Mouse (Mus musculus): ENCODE measurements around the gene Fam222a.

The Fam222a gene

DNA sequence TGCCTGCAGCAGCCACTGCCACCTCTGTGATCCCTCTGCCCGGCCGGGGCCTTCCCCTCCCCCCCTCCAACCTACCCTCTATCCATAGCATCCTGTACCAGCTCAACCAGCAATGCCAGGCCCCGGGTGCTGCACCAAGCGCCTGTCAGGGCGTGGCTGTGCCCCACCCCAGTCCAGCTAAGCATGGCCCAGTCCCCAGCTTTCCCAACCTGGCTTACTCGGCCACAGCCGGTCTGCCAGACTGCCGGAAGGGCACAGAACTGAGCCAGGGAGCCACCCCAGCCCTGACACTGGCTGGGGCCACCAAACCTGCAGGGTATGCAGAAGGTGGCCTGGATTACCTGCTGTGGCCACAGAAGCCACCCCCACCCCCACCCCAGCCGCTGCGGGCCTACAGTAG is 43.4 kb downstream of the Fam222a start:
- DNase-seq (ENCODE audit: low read depth) = no peak

DNA sequence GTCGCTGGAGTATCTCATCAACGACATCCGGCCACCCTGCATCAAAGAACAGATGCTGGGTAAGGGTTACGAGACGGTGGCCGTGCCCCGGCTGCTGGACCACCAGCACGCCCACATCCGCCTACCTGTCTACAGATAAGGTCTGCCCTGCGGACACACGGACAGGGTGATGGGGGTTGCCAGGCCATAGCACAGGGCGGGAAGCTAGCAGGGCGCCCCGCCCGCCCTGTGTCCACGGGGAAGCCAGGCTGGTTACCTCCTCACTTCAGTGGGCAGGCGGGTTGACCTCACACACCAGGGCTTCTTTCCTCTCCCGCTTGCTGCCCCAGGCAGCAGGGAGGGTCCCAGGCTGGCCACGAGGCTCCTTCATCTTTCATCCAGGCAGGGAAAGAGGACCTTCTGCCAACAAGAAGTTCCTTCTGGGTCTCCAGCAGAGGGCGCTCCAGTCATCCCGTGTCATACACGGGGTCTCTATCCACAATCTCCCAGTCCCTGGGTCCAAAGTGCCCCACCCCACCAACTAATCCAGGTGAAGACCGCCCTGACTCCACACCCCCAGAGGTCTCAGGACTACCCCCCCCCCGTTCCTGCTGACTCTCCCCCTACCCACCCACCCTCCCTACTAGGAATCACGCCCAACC is 44.3 kb downstream of the Fam222a start:
- DNase-seq (ENCODE audit: low read depth) = no peak

DNA sequence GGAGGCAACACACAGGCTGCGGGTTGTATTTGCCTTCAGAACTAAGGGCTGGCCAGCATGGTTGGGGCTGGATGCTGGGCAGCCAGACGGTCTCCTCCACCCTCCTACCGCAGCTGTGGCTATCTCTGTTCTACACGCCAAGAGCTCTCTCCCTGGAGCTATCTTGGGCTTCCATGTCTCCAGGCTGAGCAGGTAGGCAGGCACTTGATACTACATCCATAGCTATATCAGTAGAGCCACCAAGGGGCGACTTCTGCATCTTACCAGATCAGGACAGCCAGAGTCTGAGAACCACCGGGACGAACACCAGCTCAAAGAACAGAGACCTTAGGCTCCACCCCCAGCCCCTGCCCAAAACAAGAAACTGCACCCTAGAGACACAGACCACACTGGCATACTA is 47.0 kb downstream of the Fam222a start:
- no peak for DNase-seq (ENCODE audit: low read depth)

DNA sequence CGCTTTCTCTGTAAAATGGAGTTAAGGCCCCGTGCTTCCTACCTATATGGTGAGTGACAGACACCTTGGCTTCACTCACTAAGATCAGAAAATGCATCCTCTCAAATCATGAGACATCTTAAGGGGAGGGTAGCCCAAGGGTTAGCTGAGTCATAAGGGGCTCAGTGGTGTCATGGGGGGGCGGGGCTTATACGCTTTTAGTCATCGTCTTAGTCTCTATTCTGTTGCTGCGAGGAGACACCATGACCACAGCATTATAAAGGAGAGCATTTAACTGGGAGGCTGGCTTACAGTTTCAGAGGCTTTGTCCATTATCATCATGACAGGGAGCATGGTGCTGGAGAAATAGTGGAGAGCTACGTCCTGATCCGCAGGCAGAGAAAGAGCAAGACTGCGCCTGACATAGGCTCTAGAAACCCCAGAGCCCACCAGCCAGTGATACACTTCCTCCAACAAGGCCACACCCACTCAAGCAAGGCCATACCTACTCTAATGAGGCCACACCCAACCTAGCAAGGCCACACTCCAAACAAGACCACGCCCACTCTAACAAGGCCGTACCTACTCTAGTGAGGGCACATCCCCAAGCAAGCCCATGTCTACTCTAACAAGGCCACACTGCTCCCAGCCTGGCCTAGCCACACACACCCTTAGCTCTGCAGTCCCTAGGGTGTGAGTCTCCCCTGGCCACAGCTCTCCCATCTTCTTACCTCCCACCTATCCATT is 48.7 kb downstream of the Fam222a start:
- no peak for DNase-seq (ENCODE audit: low read depth)

DNA sequence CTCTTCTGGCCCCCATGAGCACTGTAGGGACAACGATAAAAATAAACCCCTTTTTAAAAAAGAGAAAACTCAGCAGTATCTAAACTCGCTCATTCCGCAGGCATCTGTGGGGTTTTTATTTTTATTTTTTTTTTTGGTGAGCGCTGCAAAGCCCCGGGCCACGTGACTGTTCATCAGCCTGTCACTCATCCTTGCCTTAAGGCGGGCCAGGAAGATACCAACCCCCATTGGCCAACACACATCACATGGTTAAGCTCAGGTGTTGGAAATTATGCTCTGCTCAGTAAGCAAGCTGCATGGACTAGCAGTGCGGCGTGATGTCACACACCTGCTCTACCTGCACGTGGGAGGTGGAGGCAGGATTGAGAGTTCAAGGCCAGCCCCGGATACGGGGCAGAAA is 50.0 kb downstream of the Fam222a start:
- DNase-seq (ENCODE audit: low read depth) = no peak

DNA sequence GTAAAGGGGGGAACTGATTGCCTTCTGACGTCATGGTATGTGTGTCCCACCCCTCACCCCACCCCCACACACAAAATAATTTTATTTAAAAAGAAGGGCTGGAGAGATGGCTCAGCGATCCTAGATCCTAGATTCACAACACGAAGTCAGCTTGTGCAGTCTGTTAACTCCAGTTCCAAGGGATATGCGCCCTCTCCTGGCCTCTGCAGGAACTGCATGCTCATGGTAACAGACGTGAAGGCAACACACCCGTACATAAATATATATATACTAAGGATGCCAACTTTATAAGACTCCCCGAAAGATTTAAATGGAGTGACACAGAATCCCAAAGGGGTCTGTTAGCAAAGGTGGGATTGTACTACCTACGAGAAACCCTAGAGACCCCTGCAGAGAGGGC is 51.0 kb downstream of the Fam222a start:
- DNase-seq (ENCODE audit: low read depth) = peak; percentile 86

DNA sequence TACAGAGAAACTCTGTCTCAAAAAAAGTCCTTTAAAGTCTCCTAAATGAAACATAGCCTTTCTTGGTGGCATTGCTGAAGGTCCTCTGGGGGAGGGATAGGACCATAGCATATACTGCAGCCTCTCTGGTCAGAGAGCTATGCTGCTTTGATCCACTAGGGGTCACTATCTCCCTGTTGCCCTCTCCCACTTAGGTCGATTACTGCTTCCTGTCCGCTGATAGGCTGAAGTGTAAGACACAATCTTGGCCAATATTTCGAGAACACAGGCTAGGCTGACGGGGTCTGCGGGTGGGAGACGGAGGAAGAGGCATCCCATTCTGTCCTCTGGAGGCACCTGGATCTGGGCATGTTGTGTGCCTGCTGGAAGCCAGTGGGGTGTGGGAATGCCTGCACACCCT is 52.5 kb downstream of the Fam222a start:
- peak; percentile 50 for DNase-seq (ENCODE audit: low read depth)

DNA sequence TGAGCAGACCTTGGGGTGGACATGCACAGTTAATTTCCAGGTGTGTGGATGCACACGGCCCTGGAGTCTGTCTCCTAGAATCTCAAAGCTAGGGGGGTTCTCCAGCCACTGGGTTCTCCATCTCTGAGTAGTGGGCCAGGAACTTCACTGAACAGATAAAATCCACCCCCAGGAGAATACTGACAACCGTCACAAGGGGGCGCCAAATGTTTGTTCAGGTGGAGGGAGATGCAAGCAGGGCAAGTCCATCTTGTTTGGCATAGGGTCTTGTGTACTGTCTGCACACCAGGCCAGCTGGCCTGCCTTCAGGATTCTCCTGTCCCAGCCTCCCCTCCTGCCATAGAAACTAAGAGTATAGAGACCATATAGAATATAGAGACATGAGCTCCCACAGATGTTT is 57.8 kb downstream of the Fam222a start:
- peak; percentile 70 for DNase-seq (ENCODE audit: low read depth)

DNA sequence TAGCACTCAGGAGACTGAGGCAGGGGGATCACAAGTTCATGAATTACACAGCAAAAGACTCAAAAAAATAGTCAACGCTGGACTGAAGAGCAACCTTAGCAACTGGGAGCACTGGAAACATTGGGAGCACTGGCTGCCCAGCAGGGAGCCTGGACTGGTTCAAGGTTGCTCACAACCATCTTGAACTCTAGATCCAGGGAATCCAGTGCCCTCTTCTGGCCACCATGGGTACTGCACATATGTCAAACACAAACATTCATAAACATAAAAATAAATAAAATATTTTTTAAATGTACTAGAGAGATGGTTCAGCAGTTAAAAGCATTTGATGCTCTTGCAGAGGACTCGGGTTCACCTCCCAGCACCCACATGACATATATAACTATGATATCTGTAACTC is 63.5 kb downstream of the Fam222a start:
- DNase-seq (ENCODE audit: low read depth) = no peak

DNA sequence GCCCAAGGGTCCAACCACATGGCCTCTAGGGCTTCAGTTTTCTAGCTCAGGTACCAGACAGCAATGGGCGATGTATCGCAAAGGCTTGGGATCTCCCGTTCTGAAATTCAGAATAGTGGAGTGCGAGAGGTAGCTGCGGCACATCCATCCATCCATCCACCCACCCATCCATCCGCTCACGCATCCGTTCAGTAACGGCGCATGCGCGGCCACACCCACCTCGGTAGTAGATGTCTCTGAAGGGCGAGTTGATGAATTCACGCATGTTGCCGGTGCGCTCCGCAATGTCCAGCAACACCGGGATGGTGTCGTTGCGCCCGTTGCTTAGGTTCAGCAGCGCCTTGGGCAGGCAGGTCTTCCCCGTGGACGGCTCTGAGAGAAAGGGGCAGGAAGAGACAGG is 68.3 kb downstream of the Fam222a start:
- DNase-seq (ENCODE audit: low read depth) = no peak

DNA sequence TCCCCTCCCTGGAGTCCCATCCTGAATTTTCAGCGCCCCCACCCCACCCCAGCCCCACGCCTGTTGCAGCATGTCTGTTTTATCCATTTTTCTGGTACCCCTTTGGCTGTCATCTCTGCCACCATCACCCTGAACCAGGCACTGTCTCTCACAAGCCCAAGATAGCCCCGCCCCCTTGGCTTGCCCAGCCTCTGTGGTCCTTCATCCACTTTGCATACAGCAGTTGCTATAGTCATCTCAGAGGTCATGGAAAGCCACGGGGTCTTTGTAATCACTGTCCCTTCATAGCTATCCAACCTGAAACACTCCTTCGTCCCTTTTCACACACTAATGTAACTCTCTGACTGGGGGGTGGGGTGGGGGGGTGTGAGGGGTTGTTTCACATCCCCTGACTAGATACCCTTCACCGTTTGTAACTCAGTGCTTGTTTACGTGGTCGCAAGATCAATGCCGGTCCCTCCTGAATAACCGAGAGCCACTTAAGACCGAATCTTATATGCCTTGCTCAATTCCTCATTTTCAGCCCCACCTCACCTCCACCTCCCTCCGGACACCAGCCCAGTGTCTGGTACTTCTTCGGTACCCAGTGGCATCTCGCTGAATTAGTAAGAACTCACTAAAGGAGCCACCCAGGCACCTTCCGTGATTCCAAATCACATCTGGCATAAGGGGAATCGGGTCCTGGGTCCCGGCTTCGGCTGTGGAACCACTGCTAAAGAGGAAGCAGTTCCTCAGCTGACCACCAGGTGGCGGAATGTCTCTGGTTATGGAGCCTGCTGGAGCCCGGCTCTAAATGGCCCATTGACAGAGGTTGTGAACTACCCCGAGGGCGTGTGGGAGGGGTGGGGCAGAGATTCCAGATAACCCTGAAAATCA is 71.2 kb downstream of the Fam222a start:
- peak; percentile 78 for DNase-seq (ENCODE audit: low read depth)

DNA sequence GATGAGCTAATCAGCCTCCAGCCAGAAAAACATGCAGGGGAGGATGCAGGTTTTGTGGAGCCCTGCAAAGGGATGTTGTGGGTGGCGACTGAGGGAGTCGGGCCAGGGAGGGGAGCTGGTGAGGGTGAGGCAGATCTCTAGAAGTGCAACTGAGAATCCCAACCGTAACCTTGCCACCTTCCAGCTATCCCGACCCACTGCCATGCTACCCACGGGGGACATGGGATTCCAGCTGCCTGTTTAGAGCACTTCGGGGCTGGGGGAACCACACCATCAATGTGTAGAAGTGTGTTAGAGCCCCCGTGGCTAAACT is 71.8 kb downstream of the Fam222a start:
- no peak for DNase-seq (ENCODE audit: low read depth)

DNA sequence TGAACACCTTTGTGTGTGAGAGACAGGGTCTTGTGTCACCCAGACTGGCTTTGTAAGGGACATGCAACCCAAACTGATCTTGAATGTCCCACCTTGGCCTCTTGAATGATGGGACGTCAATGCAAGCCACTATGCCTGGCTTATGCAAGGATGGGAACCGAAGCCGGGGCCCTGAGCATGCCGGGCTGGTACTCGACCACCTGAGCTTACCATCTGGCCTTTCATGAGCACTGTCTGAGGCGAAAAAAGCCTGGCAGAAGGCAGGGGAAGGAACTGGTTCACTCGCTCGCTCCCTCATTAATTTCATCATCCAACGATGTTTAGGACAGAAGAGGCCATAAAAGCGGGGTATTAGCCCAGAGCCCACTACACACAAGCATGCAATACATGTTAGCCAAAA is 73.0 kb downstream of the Fam222a start:
- DNase-seq (ENCODE audit: low read depth) = no peak

DNA sequence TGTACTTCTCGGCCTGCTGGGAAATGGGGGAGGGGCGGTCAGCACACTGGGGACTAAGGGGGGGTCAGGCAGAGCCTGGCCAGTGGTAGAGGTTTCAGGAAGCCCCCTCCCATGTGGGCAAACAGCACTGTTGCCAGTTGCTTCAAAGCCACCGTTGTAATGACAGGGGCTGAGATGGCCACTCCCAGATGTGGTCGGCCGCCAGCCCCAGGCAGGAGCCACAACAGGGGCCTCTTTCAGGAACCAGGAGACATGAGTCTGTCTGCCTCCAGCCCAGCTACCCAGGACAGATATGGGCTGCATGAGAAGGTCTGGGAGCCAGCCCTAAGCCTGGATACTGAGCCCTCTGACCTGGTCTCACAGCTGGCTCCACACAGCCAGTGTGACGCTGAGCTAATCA is 77.1 kb downstream of the Fam222a start:
- no peak for DNase-seq (ENCODE audit: low read depth)

DNA sequence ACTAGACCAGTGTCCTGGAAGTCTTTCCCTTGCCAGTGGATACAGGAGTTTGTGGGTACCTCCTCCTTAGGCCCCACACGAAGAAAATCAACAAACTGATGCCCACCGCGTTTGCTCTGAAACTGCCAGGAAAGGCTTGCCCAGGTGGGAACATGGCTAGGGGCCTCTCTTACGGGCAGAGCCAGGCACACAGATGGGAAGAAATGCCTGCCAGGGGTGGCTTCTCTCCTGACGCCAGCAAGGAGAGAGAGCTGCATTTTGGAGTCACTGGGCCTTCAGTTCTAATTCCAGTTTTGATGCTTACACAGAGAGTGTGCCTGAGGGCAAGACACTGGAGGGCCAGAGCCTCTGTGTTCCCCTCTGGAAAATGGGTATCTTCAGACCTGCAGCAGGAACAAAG is 78.1 kb downstream of the Fam222a start:
- no peak for DNase-seq (ENCODE audit: low read depth)

DNA sequence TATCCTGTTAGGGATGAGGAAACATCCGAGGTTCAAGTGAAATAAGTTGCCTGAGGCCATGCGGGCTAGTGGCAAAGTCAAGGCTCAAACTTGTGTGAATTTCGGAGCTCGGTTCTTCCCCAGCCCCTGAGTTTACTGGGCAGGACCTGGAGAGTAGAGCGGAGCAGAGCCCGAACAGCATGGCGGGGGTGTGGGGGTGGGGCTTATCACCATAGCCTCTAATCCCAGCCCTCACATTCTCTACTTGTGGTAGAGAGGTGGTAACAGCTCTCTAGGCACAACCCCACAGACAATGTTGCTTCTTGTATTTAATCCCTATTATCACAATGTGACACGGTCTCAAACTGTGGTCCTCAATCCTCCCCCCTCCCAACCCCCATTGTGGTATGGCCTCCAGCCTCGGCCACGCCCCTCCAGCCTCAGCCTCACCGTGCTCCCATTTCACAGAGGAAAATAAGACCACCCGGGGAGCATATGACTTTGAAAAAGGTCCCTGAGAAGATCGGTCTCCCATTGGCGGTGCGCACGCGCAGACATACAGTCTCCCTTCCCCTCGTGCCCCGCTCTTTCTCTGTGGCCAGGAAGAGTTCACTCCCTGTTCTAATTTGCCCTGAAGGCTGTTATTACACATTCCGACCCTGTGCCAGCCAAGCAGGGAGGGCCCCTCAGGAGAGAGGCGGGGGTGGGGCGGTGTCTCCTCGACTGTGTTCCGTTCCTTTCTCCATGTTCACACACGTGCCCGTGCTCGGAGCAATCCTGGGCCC is 79.6 kb downstream of the Fam222a start:
- peak; percentile 39 for DNase-seq (ENCODE audit: low read depth)

DNA sequence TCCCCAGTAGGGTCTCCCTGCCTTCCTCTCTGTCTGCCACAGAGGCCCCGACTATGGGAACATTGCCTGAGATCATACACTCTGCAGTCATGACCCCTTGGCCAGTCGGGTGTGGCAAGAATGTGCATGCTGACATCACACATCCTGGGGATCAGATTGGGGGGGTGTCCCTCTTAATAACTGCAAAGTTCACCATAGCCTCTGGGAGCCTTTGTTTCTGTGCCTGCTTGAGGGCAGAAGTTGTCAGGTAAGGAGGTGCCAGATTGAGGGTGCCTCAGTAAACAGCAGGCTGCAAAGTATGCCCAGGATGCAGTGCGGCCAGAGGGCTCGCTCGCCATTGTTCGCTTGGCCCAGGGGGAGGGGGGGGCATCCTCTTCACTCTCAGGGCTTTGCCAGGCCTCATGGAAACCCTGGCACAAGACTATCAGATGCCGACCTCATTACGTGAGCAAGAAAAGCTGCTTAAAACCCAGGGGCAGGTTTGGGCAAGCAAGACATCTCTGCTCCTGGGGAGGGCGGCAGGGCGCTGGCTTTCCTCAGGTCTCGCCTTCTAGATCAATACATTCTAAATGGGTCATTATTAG is 81.0 kb downstream of the Fam222a start:
- no peak for DNase-seq (ENCODE audit: low read depth)

DNA sequence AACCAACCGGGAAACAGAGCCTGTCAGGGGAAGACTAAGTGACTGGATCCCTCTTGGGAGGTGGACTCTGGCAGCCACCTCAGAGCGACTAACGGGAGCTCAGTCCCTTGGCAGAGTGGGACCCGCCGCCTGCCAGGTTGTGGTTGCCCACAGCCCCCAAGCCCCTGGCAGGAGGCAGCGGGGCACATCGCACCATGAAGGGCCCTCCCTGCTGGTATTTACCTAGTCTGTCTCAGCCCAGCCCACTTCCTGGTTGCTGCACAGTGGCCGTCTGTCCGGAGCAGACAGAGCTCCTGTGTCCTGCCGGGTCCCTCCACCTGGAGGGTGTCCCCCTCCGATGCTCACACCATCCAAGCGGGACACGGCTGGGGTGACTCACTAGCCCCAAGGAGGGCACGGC is 83.2 kb downstream of the Fam222a start:
- DNase-seq (ENCODE audit: low read depth) = no peak

DNA sequence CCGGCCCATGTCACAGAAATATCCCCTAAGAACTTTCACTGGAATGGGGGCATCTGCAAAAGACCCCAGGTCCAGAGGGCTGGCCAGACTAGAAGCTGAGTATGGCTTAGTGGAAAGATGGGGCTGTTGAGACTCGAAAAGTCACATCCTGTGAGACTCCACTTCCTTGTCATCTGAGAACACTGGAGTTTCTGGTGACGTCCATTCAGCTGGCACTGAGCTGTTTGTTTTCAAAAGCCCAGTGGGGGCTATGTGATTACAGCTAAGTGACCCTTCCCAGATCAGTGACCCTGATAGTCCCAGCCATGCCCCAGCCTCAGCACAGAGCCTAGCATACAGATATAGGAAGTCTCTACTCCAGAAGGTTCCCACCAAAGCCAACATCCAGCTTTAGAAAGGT is 83.6 kb downstream of the Fam222a start:
- DNase-seq (ENCODE audit: low read depth) = no peak

DNA sequence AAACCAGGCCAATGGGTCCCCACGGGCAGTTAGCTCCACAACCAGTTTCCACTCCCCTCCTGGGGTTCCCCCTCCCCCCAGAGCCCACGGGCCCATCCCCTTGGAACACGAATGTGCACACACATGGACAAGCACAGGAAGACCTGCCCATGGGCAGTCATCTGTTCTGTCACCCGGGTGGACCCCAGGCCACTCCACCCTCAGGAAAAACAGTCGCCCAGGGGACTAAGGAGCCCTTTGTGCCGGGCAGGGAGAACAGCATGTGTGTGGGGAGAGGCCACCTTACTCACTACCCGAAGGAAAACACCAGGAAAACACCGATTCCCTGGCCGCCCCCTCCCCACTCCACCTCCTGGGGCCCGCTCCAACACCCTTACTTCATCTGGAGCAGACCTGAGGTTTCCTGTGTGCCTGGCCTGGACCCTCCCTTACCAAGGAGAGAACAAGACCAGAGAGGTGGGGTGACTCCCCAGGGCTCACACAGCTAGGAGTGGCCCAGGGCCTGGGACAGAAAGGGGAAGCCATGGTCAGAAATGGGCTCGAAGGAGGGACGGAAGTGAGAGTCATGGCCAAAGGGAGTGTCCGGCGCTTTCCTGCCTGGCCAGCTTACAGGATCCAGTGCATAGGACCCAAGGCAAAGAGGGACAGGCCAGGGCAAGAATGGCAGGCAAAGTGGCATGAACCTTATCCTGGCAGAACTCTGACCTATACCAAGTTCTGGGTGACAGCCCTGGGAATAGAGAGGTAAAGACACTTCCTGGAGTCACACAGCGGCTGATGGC is 86.0 kb downstream of the Fam222a start:
- DNase-seq (ENCODE audit: low read depth) = no peak

DNA sequence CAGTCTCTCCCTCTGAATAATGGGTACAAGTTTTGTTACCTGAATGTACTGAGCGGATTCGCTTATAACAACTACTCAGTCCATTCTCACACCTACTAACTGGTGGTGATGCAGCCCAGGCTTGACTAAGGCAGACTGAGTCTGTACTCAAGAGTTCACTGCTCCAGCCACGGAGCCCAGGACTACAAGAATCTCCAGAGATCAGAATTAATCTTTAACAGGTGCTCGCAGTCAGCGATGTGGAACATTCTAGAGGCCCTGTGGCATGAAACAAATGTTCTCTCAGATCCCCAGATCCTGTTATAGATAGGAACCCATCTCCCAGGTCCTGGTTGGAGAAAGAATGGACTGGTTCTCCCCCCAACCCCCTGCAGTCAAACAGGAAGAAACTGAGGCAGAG is 87.9 kb downstream of the Fam222a start:
- DNase-seq (ENCODE audit: low read depth) = no peak
